Mouse (Mus musculus): Measurements from ENCODE around the gene Nutf2-ps1. TPM values are rescaled to one million over a fixed set of nuclear protein-coding genes. Genes with fewer than 3 reads are reported as not detected.

Gene Nutf2-ps1
- total RNA-seq, 2 experiments from 2014 or later, result 56.0 to 142 TPM

Other genes with a start within 250 kb of the Nutf2-ps1 start
- gene Gm10197, start 217.3 kb downstream of the Nutf2-ps1 start, total RNA-seq (2014; fragmentation: Nextera tagmentation), result not detected in 2 replicates
- gene Gm10197, start 217.3 kb downstream of the Nutf2-ps1 start, total RNA-seq (2017), result not detected in 2 replicates
- 47.7 and 54.6 TPM in 2 replicates for gene Smndc1, start 198.5 kb downstream of the Nutf2-ps1 start, total RNA-seq (2014; fragmentation: Nextera tagmentation)
- 31.1 and 33.4 TPM in 2 replicates for gene Smndc1, start 198.5 kb downstream of the Nutf2-ps1 start, total RNA-seq (2017)
- gene Dusp5, start 60.0 kb downstream of the Nutf2-ps1 start, total RNA-seq (2014; fragmentation: Nextera tagmentation), result 1.5 and 4.0 TPM in 2 replicates
- gene Dusp5, start 60.0 kb downstream of the Nutf2-ps1 start, total RNA-seq (2017), result 4.2 TPM in 2 replicates
- 82.0 and 87.6 TPM in 2 replicates for gene Smc3, start 11.3 kb upstream of the Nutf2-ps1 start, total RNA-seq (2014; fragmentation: Nextera tagmentation)
- gene Smc3, start 11.3 kb upstream of the Nutf2-ps1 start, total RNA-seq (2017), result 135 and 145 TPM in 2 replicates
- 0.09 and 0.41 TPM in 2 replicates for gene Rbm20, start 88.2 kb upstream of the Nutf2-ps1 start, total RNA-seq (2014; fragmentation: Nextera tagmentation)
- 0.05 and 0.34 TPM in 2 replicates for gene Rbm20, start 88.2 kb upstream of the Nutf2-ps1 start, total RNA-seq (2017)